Mouse (Mus musculus): Measurements from ENCODE around the gene Thbs4. TPM values are rescaled to one million over a fixed set of nuclear protein-coding genes. Genes with fewer than 3 reads are reported as not detected.

Gene Thbs4
- polyA plus RNA-seq, 1 experiment from 2014 or later, result 3.9 TPM

GRCm38 (mm10) chr13:92740671-92741270 is 53.8 kb downstream of the Thbs4 start:
- Histone ChIP-seq H3K27ac (replicated peaks; ENCODE audit: low read depth, low read length) (no peak overlapping the region), H3K9ac (replicated peaks; ENCODE audit: low read length) (no peak overlapping the region), H3K4me2 (ENCODE audit: low read depth, low read length) (no peak overlapping the region), H3K4me3 (ENCODE audit: low read depth, low read length) (no peak overlapping the region), H3K9me3 (replicated peaks; ENCODE audit: control insufficient read depth, low read length) (no peaks in the 10 kb centered on the region), H3K4me1 (ENCODE audit: control insufficient read depth, insufficient read depth, low read length) (no peaks in the 10 kb centered on the region; the same call in 1 of the 2 replicates), H3K36me3 (replicated peaks; ENCODE audit: control insufficient read depth, insufficient read depth, low read depth, low read length) (no peaks in the 10 kb centered on the region), H3K27me3 (ENCODE audit: control insufficient read depth, insufficient read depth, low read length) (no peaks in the 10 kb centered on the region)
- DNase-seq (ENCODE audit: low spot score) (peak; percentile 78), ATAC-seq (replicated peaks; ENCODE audit: insufficient number of reproducible peaks, low FRiP score, low TSS enrichment, low read depth) (no peak)
- WGBS, result 19% methylated on average over 2 of the region's 2 CpGs

- no peaks in the 10 kb centered on the region; the same call in 1 of the 2 replicates for H3K4me1 ChIP-seq (ENCODE audit: control insufficient read depth, insufficient read depth, low read length)
- H3K9me3 ChIP-seq (replicated peaks; ENCODE audit: control insufficient read depth, low read length), result no peaks in the 10 kb centered on the region
- H3K4me3 ChIP-seq (ENCODE audit: low read depth, low read length), result no peak overlapping the region
- 93% methylated on average over 3 of the region's 3 CpGs for WGBS
- H3K36me3 ChIP-seq (replicated peaks; ENCODE audit: control insufficient read depth, insufficient read depth, low read depth, low read length), result no peaks in the 10 kb centered on the region
- H3K9ac ChIP-seq (replicated peaks; ENCODE audit: low read length), result no peak overlapping the region
- H3K27me3 ChIP-seq (ENCODE audit: control insufficient read depth, insufficient read depth, low read length), result no peaks in the 10 kb centered on the region
- no peak overlapping the region for H3K27ac ChIP-seq (replicated peaks; ENCODE audit: low read depth, low read length)
- DNase-seq (ENCODE audit: low spot score) (no peak), ATAC-seq (replicated peaks; ENCODE audit: insufficient number of reproducible peaks, low FRiP score, low TSS enrichment, low read depth) (no peak)
- H3K4me2 ChIP-seq (ENCODE audit: low read depth, low read length), result no peak overlapping the region
Measured at GRCm38 (mm10) chr13:92739858-92740257, 54.8 kb downstream of the Thbs4 start.

- Histone ChIP-seq H3K36me3 (replicated peaks; ENCODE audit: control insufficient read depth, insufficient read depth, low read depth, low read length) (no peaks in the 10 kb centered on the region), H3K4me1 (ENCODE audit: control insufficient read depth, insufficient read depth, low read length) (no peaks in the 10 kb centered on the region; the same call in 1 of the 2 replicates), H3K27ac (replicated peaks; ENCODE audit: low read depth, low read length) (no peak overlapping the region), H3K9me3 (replicated peaks; ENCODE audit: control insufficient read depth, low read length) (no peaks in the 10 kb centered on the region), H3K27me3 (ENCODE audit: control insufficient read depth, insufficient read depth, low read length) (no peaks in the 10 kb centered on the region), H3K9ac (replicated peaks; ENCODE audit: low read length) (no peak overlapping the region), H3K4me3 (ENCODE audit: low read depth, low read length) (no peak overlapping the region), H3K4me2 (ENCODE audit: low read depth, low read length) (no peak overlapping the region)
- ATAC-seq (replicated peaks; ENCODE audit: insufficient number of reproducible peaks, low FRiP score, low TSS enrichment, low read depth), result no peak
- no peak for DNase-seq (ENCODE audit: low spot score)
- 69% methylated on average over 3 of the region's 3 CpGs for WGBS
Measured at GRCm38 (mm10) chr13:92738821-92739220, 55.8 kb downstream of the Thbs4 start.

GRCm38 (mm10) chr13:92736516-92737300 is 57.9 kb downstream of the Thbs4 start:
- H3K27ac ChIP-seq (replicated peaks; ENCODE audit: low read depth, low read length), result no peak overlapping the region
- no peak for ATAC-seq (replicated peaks; ENCODE audit: insufficient number of reproducible peaks, low FRiP score, low TSS enrichment, low read depth)
- DNase-seq (ENCODE audit: low spot score), result no peak

GRCm38 (mm10) chr13:92735693-92736092 is 58.9 kb downstream of the Thbs4 start:
- ATAC-seq (replicated peaks; ENCODE audit: insufficient number of reproducible peaks, low FRiP score, low TSS enrichment, low read depth), result no peak

More at GRCm38 (mm10) chr13:92736516-92737300, 57.9 kb downstream of the Thbs4 start:
- H3K9me3 ChIP-seq (replicated peaks; ENCODE audit: control insufficient read depth, low read length), result no peaks in the 10 kb centered on the region
- 65% methylated on average over 11 of the region's 11 CpGs for WGBS
- no peaks in the 10 kb centered on the region for H3K27me3 ChIP-seq (ENCODE audit: control insufficient read depth, insufficient read depth, low read length)
- no peaks in the 10 kb centered on the region for H3K36me3 ChIP-seq (replicated peaks; ENCODE audit: control insufficient read depth, insufficient read depth, low read depth, low read length)
- no peak overlapping the region for H3K4me2 ChIP-seq (ENCODE audit: low read depth, low read length)
- no peaks in the 10 kb centered on the region; the same call in 1 of the 2 replicates for H3K4me1 ChIP-seq (ENCODE audit: control insufficient read depth, insufficient read depth, low read length)
- H3K4me3 ChIP-seq (ENCODE audit: low read depth, low read length), result no peak overlapping the region
- H3K9ac ChIP-seq (replicated peaks; ENCODE audit: low read length), result no peak overlapping the region

GRCm38 (mm10) chr13:92733741-92734140 is 60.9 kb downstream of the Thbs4 start:
- Histone ChIP-seq H3K27ac (replicated peaks; ENCODE audit: low read depth, low read length) (no peak overlapping the region), H3K4me3 (ENCODE audit: low read depth, low read length) (no peak overlapping the region), H3K4me1 (ENCODE audit: control insufficient read depth, insufficient read depth, low read length) (no peaks in the 10 kb centered on the region), H3K9ac (replicated peaks; ENCODE audit: low read length) (no peak overlapping the region), H3K27me3 (ENCODE audit: control insufficient read depth, insufficient read depth, low read length) (no peaks in the 10 kb centered on the region), H3K4me2 (ENCODE audit: low read depth, low read length) (no peak overlapping the region), H3K36me3 (replicated peaks; ENCODE audit: control insufficient read depth, insufficient read depth, low read depth, low read length) (no peaks in the 10 kb centered on the region), H3K9me3 (replicated peaks; ENCODE audit: control insufficient read depth, low read length) (no peaks in the 10 kb centered on the region)
- ATAC-seq (replicated peaks; ENCODE audit: insufficient number of reproducible peaks, low FRiP score, low TSS enrichment, low read depth), result no peak
- WGBS, result 89% methylated on average over 11 of the region's 11 CpGs
- no peak for DNase-seq (ENCODE audit: low spot score)

More at GRCm38 (mm10) chr13:92735693-92736092, 58.9 kb downstream of the Thbs4 start:
- WGBS, result 73% methylated on average over 1 of the region's 1 CpGs
- Histone ChIP-seq H3K9me3 (replicated peaks; ENCODE audit: control insufficient read depth, low read length) (no peaks in the 10 kb centered on the region), H3K9ac (replicated peaks; ENCODE audit: low read length) (no peak overlapping the region), H3K27me3 (ENCODE audit: control insufficient read depth, insufficient read depth, low read length) (no peaks in the 10 kb centered on the region), H3K27ac (replicated peaks; ENCODE audit: low read depth, low read length) (no peak overlapping the region), H3K36me3 (replicated peaks; ENCODE audit: control insufficient read depth, insufficient read depth, low read depth, low read length) (no peaks in the 10 kb centered on the region), H3K4me2 (ENCODE audit: low read depth, low read length) (no peak overlapping the region), H3K4me3 (ENCODE audit: low read depth, low read length) (no peak overlapping the region), H3K4me1 (ENCODE audit: control insufficient read depth, insufficient read depth, low read length) (no peaks in the 10 kb centered on the region; the same call in 1 of the 2 replicates)
- DNase-seq (ENCODE audit: low spot score), result no peak

GRCm38 (mm10) chr13:92733252-92733651 is 61.4 kb downstream of the Thbs4 start:
- H3K9ac ChIP-seq (replicated peaks; ENCODE audit: low read length), result no peak overlapping the region; the same call in 1 of the 2 replicates
- 39% methylated on average over 9 of the region's 9 CpGs for WGBS
- ATAC-seq (replicated peaks; ENCODE audit: insufficient number of reproducible peaks, low FRiP score, low TSS enrichment, low read depth), result no peak

GRCm38 (mm10) chr13:92732836-92733235 is 61.8 kb downstream of the Thbs4 start:
- Histone ChIP-seq H3K4me2 (ENCODE audit: low read depth, low read length) (no peak overlapping the region), H3K27me3 (ENCODE audit: control insufficient read depth, insufficient read depth, low read length) (no peaks in the 10 kb centered on the region), H3K9me3 (replicated peaks; ENCODE audit: control insufficient read depth, low read length) (no peaks in the 10 kb centered on the region), H3K4me1 (ENCODE audit: control insufficient read depth, insufficient read depth, low read length) (no peaks in the 10 kb centered on the region), H3K4me3 (ENCODE audit: low read depth, low read length) (no peak overlapping the region), H3K36me3 (replicated peaks; ENCODE audit: control insufficient read depth, insufficient read depth, low read depth, low read length) (no peaks in the 10 kb centered on the region), H3K27ac (replicated peaks; ENCODE audit: low read depth, low read length) (no peak overlapping the region), H3K9ac (replicated peaks; ENCODE audit: low read length) (no peak overlapping the region; the same call in 1 of the 2 replicates)
- WGBS, result 86% methylated on average over 5 of the region's 5 CpGs
- ATAC-seq (replicated peaks; ENCODE audit: insufficient number of reproducible peaks, low FRiP score, low TSS enrichment, low read depth) (no peak), DNase-seq (ENCODE audit: low spot score) (no peak)

More at GRCm38 (mm10) chr13:92733252-92733651, 61.4 kb downstream of the Thbs4 start:
- Histone ChIP-seq H3K4me3 (ENCODE audit: low read depth, low read length) (no peak overlapping the region), H3K27ac (replicated peaks; ENCODE audit: low read depth, low read length) (no peak overlapping the region), H3K9me3 (replicated peaks; ENCODE audit: control insufficient read depth, low read length) (no peaks in the 10 kb centered on the region), H3K27me3 (ENCODE audit: control insufficient read depth, insufficient read depth, low read length) (no peaks in the 10 kb centered on the region), H3K4me2 (ENCODE audit: low read depth, low read length) (no peak overlapping the region), H3K4me1 (ENCODE audit: control insufficient read depth, insufficient read depth, low read length) (no peaks in the 10 kb centered on the region), H3K36me3 (replicated peaks; ENCODE audit: control insufficient read depth, insufficient read depth, low read depth, low read length) (no peaks in the 10 kb centered on the region)
- DNase-seq (ENCODE audit: low spot score), result peak; percentile 61
